Mouse (Mus musculus) right cerebral cortex, adult 18-20 months (tissue): ENCODE measurements around the gene CT030661.1.
A peak's percentile ranks its signal among the peaks of the same experiment; 100 is the strongest.
"Not testable (repeated sequence)": the region's sequence is repeated elsewhere in the genome, so short reads cannot be mapped to it uniquely, and the experiment has no call there.

ENCODE experiments used
- DNase-seq: peaks from one replicate; pipeline ENCODE4 v3.0.0; 2022; ENCODE audit warnings: mixed read lengths

CT030661.1 gene

DNA sequence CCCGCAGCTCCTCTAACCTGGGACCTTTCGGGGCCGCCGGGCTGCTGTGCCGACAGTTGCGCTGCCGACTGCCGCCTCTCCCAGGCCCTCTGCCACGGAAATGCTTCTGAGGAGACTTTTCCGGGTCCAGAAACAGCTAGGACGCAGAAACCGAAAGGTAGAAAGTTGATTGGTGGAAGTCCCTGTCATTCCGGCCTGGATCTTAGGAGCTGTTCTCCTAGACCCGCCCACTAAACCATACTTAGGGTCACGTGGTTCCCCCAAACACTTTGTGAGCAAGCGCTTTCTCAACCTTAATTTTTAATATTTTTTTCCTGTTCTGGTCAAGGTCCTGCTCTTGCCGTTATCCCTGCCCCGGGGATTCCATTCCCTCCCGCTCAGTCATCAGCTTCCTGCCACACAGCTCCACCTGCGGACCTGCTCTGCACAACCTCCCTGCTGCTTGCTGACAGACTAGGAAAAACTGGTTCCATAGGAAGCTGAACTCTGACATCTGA is at the start of gene CT030661.1:
TSS of gene CT030661.1 (minus strand) at position 108 of the 497 bp plus-strand sequence.
- peak; percentile 96 for DNase-seq

GRCm38 (mm10) chr17:22363895-22364294 is 49.3 kb upstream of the CT030661.1 start:
- DNase-seq, result no peak

DNA sequence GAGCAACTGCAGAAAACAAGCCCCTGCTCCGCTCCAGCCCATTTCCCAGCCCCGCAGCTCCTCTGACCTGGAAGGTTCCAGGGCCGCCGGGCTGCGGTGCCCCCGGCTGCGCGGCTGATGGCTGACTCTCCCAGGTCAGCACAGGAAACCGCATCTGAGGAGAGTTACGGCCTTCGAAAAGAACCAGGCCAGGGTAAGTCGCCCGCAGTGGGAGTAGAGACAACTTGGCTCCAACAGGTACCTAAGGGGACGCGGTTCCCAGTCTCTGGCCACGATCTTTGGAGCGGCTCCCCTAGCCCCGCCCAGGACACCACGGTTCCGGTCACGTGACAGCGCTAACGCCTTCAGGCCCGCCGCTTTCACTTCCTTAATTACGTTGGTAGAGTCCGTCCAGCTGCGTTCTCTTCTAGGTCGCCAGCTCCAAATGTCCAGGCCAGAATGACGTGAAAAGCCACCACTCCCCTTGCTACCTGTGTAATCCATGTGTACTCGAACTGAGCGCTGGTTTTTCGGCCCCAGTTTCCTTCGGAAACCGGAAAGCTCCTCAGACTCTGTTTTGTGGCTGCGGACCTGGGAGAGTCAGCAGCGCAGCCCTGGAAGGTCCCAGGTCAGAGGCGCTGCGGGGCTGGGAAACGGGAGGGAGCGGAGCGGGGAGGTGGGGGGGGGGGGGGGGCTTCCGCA is 46.6 kb upstream of the CT030661.1 start, which contains the start of the genes Zfp944 and Zfp758:
TSS of gene Zfp944 (minus strand) at position 300 of the 681 bp plus-strand sequence.
TSS of gene Zfp758 (plus strand) at position 353 of the 681 bp plus-strand sequence.
- DNase-seq, result peak; percentile 21

DNA sequence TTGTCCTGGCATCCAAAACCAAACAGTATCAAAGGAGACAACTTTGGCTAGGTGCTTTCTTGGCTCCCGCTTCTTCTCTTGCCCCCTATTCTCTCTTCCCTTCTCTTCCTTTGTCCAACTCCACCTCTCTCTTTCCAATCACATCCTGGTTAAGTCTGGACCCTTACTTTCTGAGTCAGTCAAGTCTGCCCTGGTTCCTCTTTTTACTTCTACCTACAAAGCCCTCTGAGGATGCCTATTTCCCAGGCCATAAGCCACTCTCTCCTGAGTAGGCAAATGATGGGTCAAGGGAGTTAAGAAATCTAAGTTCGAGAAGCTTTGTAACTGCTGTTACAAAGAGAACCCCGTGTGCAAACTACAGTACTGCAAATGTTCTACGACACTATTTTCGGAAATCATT is 45.9 kb upstream of the CT030661.1 start:
- no peak for DNase-seq

DNA sequence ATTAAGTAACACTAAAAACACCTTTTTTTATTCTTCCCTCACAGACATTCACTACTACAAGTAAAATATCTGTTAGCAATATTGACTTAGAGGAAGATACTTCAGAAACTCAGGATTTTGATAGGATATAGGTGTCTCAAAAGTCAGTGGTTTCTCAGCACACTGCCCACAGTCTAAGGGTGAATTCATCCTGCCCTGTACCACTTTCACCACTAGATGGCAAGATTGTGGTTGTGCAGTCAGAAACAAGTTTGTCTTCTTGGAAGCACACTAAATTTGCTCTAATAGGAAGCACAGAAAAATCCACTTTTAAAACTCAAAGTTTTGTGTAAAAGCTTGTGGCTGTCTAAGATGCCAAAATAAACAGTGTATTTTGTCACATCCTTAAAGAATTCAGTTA is 38.2 kb upstream of the CT030661.1 start:
- peak; percentile 33 for DNase-seq

DNA sequence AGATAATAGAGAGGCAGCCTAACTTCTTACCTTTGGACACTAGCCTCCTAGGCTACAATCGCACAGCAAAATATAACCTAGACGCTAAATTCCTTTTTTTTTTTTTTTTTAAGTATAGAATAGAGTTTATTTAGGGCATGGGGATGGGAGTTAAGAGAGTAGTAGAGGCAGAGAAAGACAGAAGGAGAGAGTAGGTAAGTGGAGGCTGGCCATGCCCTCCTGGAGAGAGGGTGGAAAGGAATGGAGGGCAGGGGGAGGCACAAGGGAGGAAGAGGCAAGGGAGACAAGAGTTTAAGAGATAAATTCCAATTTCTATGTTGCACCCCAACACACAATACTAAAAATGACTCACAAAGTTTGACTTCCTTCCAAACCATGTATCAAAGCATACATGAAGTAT is 610 bp upstream of the CT030661.1 start:
- DNase-seq, result not testable (repeated sequence)

GRCm38 (mm10) chr17:22314219-22314618 is 418 bp downstream of the CT030661.1 start:
- peak; percentile 1 for DNase-seq
